Mouse (Mus musculus): ENCODE measurements at regions not wholly inside any gene's neighbourhood (a gene's known extent, or its start where the extent isn't known, plus 50 kb on each side); places are given as distances from the start of the nearest gene placed in this dataset.

- TF ChIP-seq MAX (IDR thresholded peaks at IDR 0.05; ENCODE audit: low read length) (no peak), GABPA (IDR thresholded peaks at IDR 0.05; ENCODE audit: insufficient replicate concordance, low read depth, low read length) (no peak), ZC3H11A (IDR thresholded peaks at IDR 0.05; ENCODE audit: low read depth, low read length) (no peak), MEF2A (IDR thresholded peaks at IDR 0.05; ENCODE audit: borderline replicate concordance, low read depth, low read length) (no peak), POLR2A (IDR thresholded peaks at IDR 0.05; ENCODE audit: low read depth, low read length) (no peak), CTCF (conservative IDR thresholded peaks at IDR 0.05 in 1 of 2, IDR thresholded peaks at IDR 0.05 in 1 of 2; ENCODE audit: low read depth in 2 of 2, low read length in 2 of 2) (no peak), HCFC1 (IDR thresholded peaks at IDR 0.05; ENCODE audit: low read depth, low read length) (no peak), CHD1 (IDR thresholded peaks at IDR 0.05; ENCODE audit: low read depth, low read length) (no peak), TCF12 (IDR thresholded peaks at IDR 0.05; ENCODE audit: low read depth, low read length) (no peak), ZMIZ1 (IDR thresholded peaks at IDR 0.05; ENCODE audit: low read depth, low read length) (no peak), USF2 (conservative IDR thresholded peaks at IDR 0.05; ENCODE audit: low read depth, low read length) (no peak)
These were observed 150.5 kb downstream of the Kcnrg start for GRCm38 (mm10) chr14:61757823-61758175.

Measured in CH12.LX (cell line).